Mouse (Mus musculus) heart, embryonic 16.5 days (tissue): Measurements from ENCODE around the gene Tbca. TPM values are rescaled to one million over a fixed set of nuclear protein-coding genes. Genes with fewer than 3 reads are reported as not detected.

Experiments used
- ATAC-seq: fragments of 200-750 bp; cut with Nextera tagmentation; replicated peaks from 2 replicates; pipeline ENCODE4 v1.8.0; 2017; ENCODE audit warnings: moderate number of reproducible peaks; ENCODE audit not compliant: insufficient read depth, low FRiP score; ENCODE audit errors: extremely low read depth
- H3K27ac ChIP-seq: fragments of 300-500 bp; sonication (generic); 2 replicates; pipeline ENCODE4 v1.5.1; 2014; ENCODE audit warnings: mild to moderate bottlenecking, low read length, control low read depth, moderate library complexity
- H3K27me3 ChIP-seq: fragments of 300-500 bp; sonication (generic); 2 replicates; pipeline ENCODE4 v1.6.1; 2014; ENCODE audit warnings: low read length, mixed read lengths; ENCODE audit not compliant: control insufficient read depth, insufficient read depth
- H3K36me3 ChIP-seq: fragments of 300-500 bp; sonication (generic); 2 replicates; pipeline ENCODE4 v1.6.1; 2014; ENCODE audit not compliant: control insufficient read depth, insufficient read depth
- H3K4me1 ChIP-seq: fragments of 300-500 bp; sonication (generic); 2 replicates; pipeline ENCODE4 v1.6.1; 2014; ENCODE audit warnings: low read length, mixed read lengths; ENCODE audit not compliant: control insufficient read depth, insufficient read depth
- H3K4me2 ChIP-seq: fragments of 300-500 bp; sonication (generic); 2 replicates; pipeline ENCODE4 v1.6.1; 2014; ENCODE audit warnings: low read depth, mild to moderate bottlenecking, control low read depth, low read length
- H3K4me3 ChIP-seq: fragments of 300-500 bp; sonication (generic); 2 replicates; pipeline ENCODE4 v1.5.1; 2014; ENCODE audit warnings: mild to moderate bottlenecking, control low read depth, low read length
- H3K9ac ChIP-seq: fragments of 300-500 bp; sonication (generic); 2 replicates; pipeline ENCODE4 v1.6.1; 2014; ENCODE audit warnings: low read length, control low read depth
- H3K9me3 ChIP-seq: fragments of 300-500 bp; sonication (generic); replicated peaks from 2 replicates; pipeline ENCODE4 v1.6.1; 2016; ENCODE audit warnings: low read length; ENCODE audit not compliant: control insufficient read depth
- WGBS: fragments of 180-500 bp; shearing (Covaris S2); extraction: QIAGEN DNeasy Blood & Tissue Kit; methylation state at CpG from one replicate; pipeline ENCODE4 v1.1.7; 2014; 5-methylcytosine and 5-hydroxymethylcytosine counted together
- polyA plus RNA-seq: library from polyadenylated mRNA; unstranded; fragments of >200 nt; fragmentation: Nextera tagmentation; extraction: Ambion mirVana; gene quantifications from 2 replicates; pipeline ENCODE4 v1.2.1, GENCODE M21; 2015

The Tbca gene
- polyA plus RNA-seq, 1 experiment from 2014 or later: 205 TPM

- peaks cover 13% of the 10 kb centered on the region for H3K4me1 ChIP-seq
- no peaks in the 10 kb centered on the region for H3K27me3 ChIP-seq
- H3K36me3 ChIP-seq: peaks cover 9% of the 10 kb centered on the region
- H3K4me3 ChIP-seq: no peak overlapping the region
- WGBS: 25% methylated on average over 2 of the region's 2 CpGs
- no peaks in the 10 kb centered on the region for H3K9me3 ChIP-seq
- no peak overlapping the region for H3K27ac ChIP-seq
- ATAC-seq: no peak
- H3K9ac ChIP-seq: no peak overlapping the region
- H3K4me2 ChIP-seq: no peak overlapping the region
These were observed 39.1 kb downstream of the Tbca start for GRCm38 (mm10) chr13:94827847-94828246.

GRCm38 (mm10) chr13:94838047-94838720 is 49.5 kb downstream of the Tbca start:
- no peak for ATAC-seq
- Histone ChIP-seq H3K4me2 (no peak overlapping the region), H3K9me3 (no peaks in the 10 kb centered on the region), H3K36me3 (peaks cover 10% of the 10 kb centered on the region), H3K27ac (no peak overlapping the region), H3K4me1 (no peaks in the 10 kb centered on the region), H3K27me3 (no peaks in the 10 kb centered on the region), H3K9ac (no peak overlapping the region), H3K4me3 (no peak overlapping the region)
- 48% methylated on average over 5 of the region's 5 CpGs for WGBS

- H3K4me2 ChIP-seq: no peak overlapping the region
- peaks cover 8% of the 10 kb centered on the region for H3K36me3 ChIP-seq
- H3K27me3 ChIP-seq: no peaks in the 10 kb centered on the region
- H3K9ac ChIP-seq: no peak overlapping the region
- no peak overlapping the region for H3K27ac ChIP-seq
- WGBS: 75% methylated on average over 8 of the region's 8 CpGs
- H3K4me1 ChIP-seq: no peaks in the 10 kb centered on the region
- no peak; the same call in 1 of the 2 replicates for ATAC-seq
- H3K9me3 ChIP-seq: no peaks in the 10 kb centered on the region
- H3K4me3 ChIP-seq: no peak overlapping the region
These were observed 50.1 kb downstream of the Tbca start for GRCm38 (mm10) chr13:94838756-94839337.

- ATAC-seq: no peak
- Histone ChIP-seq H3K4me1 (no peaks in the 10 kb centered on the region), H3K27ac (no peak overlapping the region), H3K36me3 (peaks cover 4% of the 10 kb centered on the region; the same call in 1 of the 2 replicates), H3K9me3 (no peaks in the 10 kb centered on the region), H3K4me2 (no peak overlapping the region), H3K4me3 (no peak overlapping the region), H3K9ac (no peak overlapping the region), H3K27me3 (no peaks in the 10 kb centered on the region)
- 85% methylated on average over 5 of the region's 5 CpGs for WGBS
These were observed 54.5 kb downstream of the Tbca start for GRCm38 (mm10) chr13:94843236-94843635.

GRCm38 (mm10) chr13:94847870-94848269 is 59.2 kb downstream of the Tbca start:
- H3K36me3 ChIP-seq: no peaks in the 10 kb centered on the region
- 68% methylated on average over 7 of the region's 7 CpGs for WGBS
- H3K4me3 ChIP-seq: no peak overlapping the region
- H3K27me3 ChIP-seq: no peaks in the 10 kb centered on the region
- H3K9me3 ChIP-seq: no peaks in the 10 kb centered on the region
- H3K4me1 ChIP-seq: no peaks in the 10 kb centered on the region
- ATAC-seq: no peak
- H3K4me2 ChIP-seq: no peak overlapping the region
- H3K9ac ChIP-seq: no peak overlapping the region
- H3K27ac ChIP-seq: no peak overlapping the region

GRCm38 (mm10) chr13:94849351-94849750 is 60.6 kb downstream of the Tbca start:
- Histone ChIP-seq H3K27ac (no peak overlapping the region), H3K27me3 (no peaks in the 10 kb centered on the region), H3K4me2 (no peak overlapping the region), H3K36me3 (no peaks in the 10 kb centered on the region), H3K4me3 (no peak overlapping the region), H3K9me3 (no peaks in the 10 kb centered on the region), H3K9ac (no peak overlapping the region), H3K4me1 (no peaks in the 10 kb centered on the region)
- WGBS: 59% methylated on average over 13 of the region's 13 CpGs
- no peak for ATAC-seq

GRCm38 (mm10) chr13:94858016-94858575 is 69.4 kb downstream of the Tbca start:
- WGBS: 78% methylated on average over 8 of the region's 8 CpGs

GRCm38 (mm10) chr13:94859256-94859655 is 70.5 kb downstream of the Tbca start:
- H3K4me2 ChIP-seq: no peak overlapping the region
- no peaks in the 10 kb centered on the region for H3K36me3 ChIP-seq
- peaks cover 8% of the 10 kb centered on the region for H3K27me3 ChIP-seq
- no peak overlapping the region for H3K9ac ChIP-seq
- H3K27ac ChIP-seq: no peak overlapping the region
- H3K9me3 ChIP-seq: no peaks in the 10 kb centered on the region
- H3K4me3 ChIP-seq: no peak overlapping the region
- H3K4me1 ChIP-seq: no peaks in the 10 kb centered on the region
- ATAC-seq: no peak
- 64% methylated on average over 8 of the region's 8 CpGs for WGBS

More at GRCm38 (mm10) chr13:94858016-94858575, 69.4 kb downstream of the Tbca start:
- Histone ChIP-seq H3K9ac (no peak overlapping the region), H3K27me3 (peaks cover 5% of the 10 kb centered on the region; the same call in 1 of the 2 replicates), H3K36me3 (no peaks in the 10 kb centered on the region), H3K4me3 (no peak overlapping the region), H3K9me3 (no peaks in the 10 kb centered on the region), H3K27ac (no peak overlapping the region), H3K4me2 (no peak overlapping the region), H3K4me1 (no peaks in the 10 kb centered on the region)
- no peak for ATAC-seq

GRCm38 (mm10) chr13:94862491-94863230 is 74.0 kb downstream of the Tbca start:
- Histone ChIP-seq H3K4me1 (no peaks in the 10 kb centered on the region), H3K27ac (no peak overlapping the region), H3K4me3 (no peak overlapping the region), H3K4me2 (no peak overlapping the region), H3K9me3 (no peaks in the 10 kb centered on the region), H3K36me3 (no peaks in the 10 kb centered on the region), H3K27me3 (peaks cover 36% of the 10 kb centered on the region), H3K9ac (no peak overlapping the region)
- WGBS: 51% methylated on average over 5 of the region's 5 CpGs
- no peak for ATAC-seq
